ENCODE assay signal across 10 mouse cellular contexts in the genomic region with DNA sequence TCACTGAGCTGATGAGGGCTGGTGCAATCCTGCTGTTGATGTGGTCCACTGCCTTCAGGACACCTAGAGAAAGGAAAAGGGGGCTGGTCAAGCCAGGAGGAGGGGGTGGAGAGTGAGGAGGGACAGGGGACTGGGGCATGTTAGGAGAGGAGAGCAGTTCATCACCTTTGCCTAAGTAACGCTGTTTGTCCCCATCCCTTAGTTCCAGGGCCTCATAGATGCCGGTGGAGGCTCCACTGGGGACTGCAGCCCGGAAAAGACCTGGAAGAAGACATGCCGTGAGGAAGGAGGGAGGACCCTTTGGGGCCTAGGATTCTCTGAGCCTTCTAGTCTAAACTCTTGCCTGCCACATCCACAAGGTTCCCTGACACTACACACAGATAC. TPM values are rescaled to one million over a fixed set of nuclear protein-coding genes. Genes with fewer than 3 reads are reported as not detected.
DNase-seq lines count a peak whose midpoint lies in the region; ATAC-seq and TF ChIP-seq lines count a peak whose summit lies in the region.
"Had no signal": no experiment of that assay in that cellular context is flagged by ENCODE, and none has a peak within 500 bp of the region (broad histone marks: within the 10 kb centered on the region; RNA-seq: fewer than 3 reads in every experiment).

No protein-coding gene starts in this region.

- H3K4me2 ChIP-seq in heart, postnatal 0 days (ENCODE audit: low read depth, low read length): no peak overlapping the region
- peak overlapping the region; percentile 90; the same call in 1 of the 2 replicates for H3K4me2 ChIP-seq in forebrain, embryonic 15.5 days (replicated peaks)
- H3K4me2 ChIP-seq in midbrain, embryonic 13.5 days (replicated peaks): peak overlapping the region; percentile 67; the same call in 1 of the 2 replicates

- TF ChIP-seq EP300 in heart, postnatal 0 days (IDR thresholded peaks at IDR 0.05; ENCODE audit: low read depth): no peak

- DNase-seq in heart, postnatal 0 days (ENCODE audit: low spot score): peak; percentile 4
- no peak for DNase-seq in heart, adult 8-10 months (ENCODE audit: low spot score)
- no peak for DNase-seq in ES-E14 (ENCODE audit: low read depth, low spot score)
- DNase-seq in spleen, postnatal 14 days (ENCODE audit: low spot score in 2 of 2): no peak
- DNase-seq in layer of hippocampus, adult 18-20 months (ENCODE audit: low spot score in 2 of 2): no peak
- no peak for DNase-seq in urinary bladder, adult 18-20 months (ENCODE audit: low spot score in 2 of 2)

- TF ChIP-seq CTCF in heart, postnatal 0 days (IDR thresholded peaks at IDR 0.05; ENCODE audit: low read depth): no peak

- no peak for ATAC-seq in heart, postnatal 0 days (ENCODE audit: insufficient read depth, low read depth)
- no peak for ATAC-seq in forebrain, embryonic 15.5 days (replicated peaks)
- no peak for ATAC-seq in midbrain, embryonic 13.5 days

- peaks cover 7% of the 10 kb centered on the region; the same call in 1 of the 2 replicates for H3K4me1 ChIP-seq in heart, postnatal 0 days (ENCODE audit: control insufficient read depth, insufficient read depth)
- H3K4me1 ChIP-seq in ES-E14 (ENCODE audit: control insufficient read depth in 2 of 2, insufficient read depth in 2 of 2, low read length in 2 of 2, poor library complexity in 1 of 2): peaks cover 3 to 23% of the 10 kb centered on the region in 2 experiments
- H3K4me1 ChIP-seq in forebrain, embryonic 15.5 days: peaks cover 20% of the 10 kb centered on the region
- H3K4me1 ChIP-seq in midbrain, embryonic 13.5 days (replicated peaks): peaks cover 26% of the 10 kb centered on the region

- no peak overlapping the region for H3K9ac ChIP-seq in heart, postnatal 0 days (replicated peaks; ENCODE audit: low read depth, low read length)
- peak overlapping the region; percentile 15; the same call in 1 of the 2 replicates for H3K9ac ChIP-seq in ES-E14 (ENCODE audit: insufficient read depth, low read depth, low read length, poor library complexity, severe bottlenecking)
- H3K9ac ChIP-seq in forebrain, embryonic 15.5 days (replicated peaks): no peak overlapping the region
- peak overlapping the region; percentile 67; the same call in 1 of the 2 replicates for H3K9ac ChIP-seq in midbrain, embryonic 13.5 days (replicated peaks)
- H3K9ac ChIP-seq: heart, embryonic 15.5 days; liver, embryonic 14.5 days had no signal

- 0 out of 2 replicates have a peak, but pooled peaks cover 7% of the 10 kb centered on the region for H3K27me3 ChIP-seq in heart, postnatal 0 days (ENCODE audit: control insufficient read depth, insufficient read depth, low read length)
- no peaks in the 10 kb centered on the region for H3K27me3 ChIP-seq in forebrain, embryonic 15.5 days
- H3K27me3 ChIP-seq in midbrain, embryonic 13.5 days: peaks cover 5% of the 10 kb centered on the region; the same call in 1 of the 2 replicates

- H3K36me3 ChIP-seq in heart, postnatal 0 days (replicated peaks; ENCODE audit: control insufficient read depth, insufficient read depth, low read length): no peaks in the 10 kb centered on the region
- H3K36me3 ChIP-seq in ES-E14 (ENCODE audit: control insufficient read depth, insufficient read depth, low read length, poor library complexity, severe bottlenecking): no peaks in the 10 kb centered on the region
- H3K36me3 ChIP-seq in forebrain, embryonic 15.5 days: no peaks in the 10 kb centered on the region
- H3K36me3 ChIP-seq in midbrain, embryonic 13.5 days: no peaks in the 10 kb centered on the region
- H3K36me3 ChIP-seq: heart, embryonic 15.5 days had no signal

- no peaks in the 10 kb centered on the region for H3K9me3 ChIP-seq in heart, postnatal 0 days (replicated peaks; ENCODE audit: control insufficient read depth, low read length)
- H3K9me3 ChIP-seq in ES-E14 (ENCODE audit: control insufficient read depth, insufficient read depth, low read depth, low read length): no peaks in the 10 kb centered on the region
- H3K9me3 ChIP-seq in forebrain, embryonic 15.5 days: no peaks in the 10 kb centered on the region
- no peaks in the 10 kb centered on the region for H3K9me3 ChIP-seq in midbrain, embryonic 13.5 days
- H3K9me3 ChIP-seq: heart, embryonic 15.5 days had no signal

- 71% methylated on average over 4 of the region's 4 CpGs for WGBS in heart, postnatal 0 days
- WGBS in forebrain, embryonic 15.5 days: 30% methylated on average over 4 of the region's 4 CpGs
- 30% methylated on average over 4 of the region's 4 CpGs for WGBS in midbrain, embryonic 13.5 days

- in situ Hi-C loops in ES-E14 (cut with MboI; ENCODE audit: low sequenced_read_pairs in 2 of 2, unreplicated experiment in 2 of 2): no loop called here

- no peak overlapping the region for H3K4me3 ChIP-seq in heart, postnatal 0 days (ENCODE audit: low read depth, low read length)
- H3K4me3 ChIP-seq in ES-E14 (ENCODE audit: insufficient read depth in 1 of 2, low read depth in 1 of 2, low read length in 2 of 2, poor library complexity in 1 of 2, severe bottlenecking in 1 of 2): peak overlapping the region in 1 of 2 experiments; percentile 65; a peak in 3 of 4 replicates
- no peak overlapping the region for H3K4me3 ChIP-seq in forebrain, embryonic 15.5 days
- H3K4me3 ChIP-seq in midbrain, embryonic 13.5 days (replicated peaks): 0 out of 2 replicates have a peak overlapping the region, but pooled peaks have one; percentile 49
- H3K4me3 ChIP-seq: heart, embryonic 15.5 days had no signal

- H3K27ac ChIP-seq in heart, postnatal 0 days (ENCODE audit: low read depth): no peak overlapping the region
- H3K27ac ChIP-seq in ES-E14 (ENCODE audit: insufficient read depth, low read depth, low read length, poor library complexity, severe bottlenecking): no peak overlapping the region
- no peak overlapping the region for H3K27ac ChIP-seq in forebrain, embryonic 15.5 days (replicated peaks)
- H3K27ac ChIP-seq in midbrain, embryonic 13.5 days: no peak overlapping the region
- H3K27ac ChIP-seq: heart, embryonic 15.5 days; liver, embryonic 14.5 days had no signal

TF ChIP-seq in ES-E14, 5 proteins besides CTCF, POLR2A, EP300 and RAD21:
- TF ChIP-seq HCFC1 (IDR thresholded peaks at IDR 0.05; ENCODE audit: borderline replicate concordance, insufficient read depth, low read length): no peak
- TF ChIP-seq ZNF384 (IDR thresholded peaks at IDR 0.05; ENCODE audit: low read depth, low read length): no peak
- no peak for TF ChIP-seq ZC3H11A (IDR thresholded peaks at IDR 0.05; ENCODE audit: borderline replicate concordance, low read depth, low read length)
- no peak for TF ChIP-seq MAFK (IDR thresholded peaks at IDR 0.05; ENCODE audit: insufficient read depth, low read depth, low read length)
- no peak for TF ChIP-seq CHD2 (IDR thresholded peaks at IDR 0.05; ENCODE audit: low read depth, low read length)

RNA-seq across cellular contexts. Expression of a gene that starts 1.9 kb away (rescaled TPM):
- total RNA-seq in heart, postnatal 0 days (2014; rRNA removed; ENCODE audit: low replicate concordance): 1.7 and 4.1 TPM in 2 replicates
- 1.3 and 1.5 TPM in 2 replicates for polyA plus RNA-seq in heart, postnatal 0 days (2015; fragmentation: Nextera tagmentation; extraction: Ambion mirVana)
- 1 to 10 TPM; 3.2 to 6.1 (median 4.8) TPM for total RNA-seq in heart, adult 8-10 months (2022)
- 10.1 and 17.9 TPM in 2 replicates for total RNA-seq in ES-E14 (2012; rRNA removed)
- 40.1 and 44.2 TPM in 2 replicates for polyA plus RNA-seq in forebrain, embryonic 15.5 days (2015; fragmentation: Nextera tagmentation; extraction: Ambion mirVana)
- polyA plus RNA-seq in midbrain, embryonic 13.5 days (2015; fragmentation: Nextera tagmentation; extraction: Ambion mirVana): 27.5 and 29.7 TPM in 2 replicates
- 1,000 to 10,000 TPM; 1,059 TPM for total RNA-seq in layer of hippocampus, adult 18-20 months (2021)

RNA-seq across cellular contexts. Expression of a gene that starts 11.2 kb away (rescaled TPM):
- total RNA-seq in heart, postnatal 0 days (2014; rRNA removed; ENCODE audit: low replicate concordance): 7.8 and 8.5 TPM in 2 replicates
- 5.4 and 6.0 TPM in 2 replicates for polyA plus RNA-seq in heart, postnatal 0 days (2015; fragmentation: Nextera tagmentation; extraction: Ambion mirVana)
- total RNA-seq in heart, adult 8-10 months (2022): 10 to 100 TPM; 40.9 to 48.2 (median 45.2) TPM
- 4.7 and 8.9 TPM in 2 replicates for total RNA-seq in ES-E14 (2012; rRNA removed)
- polyA plus RNA-seq in forebrain, embryonic 15.5 days (2015; fragmentation: Nextera tagmentation; extraction: Ambion mirVana): 22.3 and 24.5 TPM in 2 replicates
- 21.5 and 25.4 TPM in 2 replicates for polyA plus RNA-seq in midbrain, embryonic 13.5 days (2015; fragmentation: Nextera tagmentation; extraction: Ambion mirVana)
- 100 to 1,000 TPM; 161 to 181 TPM for total RNA-seq in layer of hippocampus, adult 18-20 months (2021)

RNA-seq across cellular contexts. Expression of a gene that starts 11.7 kb away (rescaled TPM):
- total RNA-seq in heart, postnatal 0 days (2014; rRNA removed; ENCODE audit: low replicate concordance): not detected in 2 replicates
- not detected in 2 replicates for polyA plus RNA-seq in heart, postnatal 0 days (2015; fragmentation: Nextera tagmentation; extraction: Ambion mirVana)
- under 1 TPM in 1 of 4 experiments, not detected in 3; 0.41 TPM for total RNA-seq in heart, adult 8-10 months (2022)
- total RNA-seq in ES-E14 (2012; rRNA removed): 0.13 TPM in 1 of 2 replicates, not detected in the other
- polyA plus RNA-seq in forebrain, embryonic 15.5 days (2015; fragmentation: Nextera tagmentation; extraction: Ambion mirVana): not detected in 2 replicates
- polyA plus RNA-seq in midbrain, embryonic 13.5 days (2015; fragmentation: Nextera tagmentation; extraction: Ambion mirVana): not detected in 2 replicates
- not detected for total RNA-seq in layer of hippocampus, adult 18-20 months (2021)
- polyA plus RNA-seq: heart, embryonic 15.5 days; liver, embryonic 14.5 days had no signal

RNA-seq across cellular contexts. Expression of a gene that starts 12.0 kb away (rescaled TPM):
- total RNA-seq in heart, postnatal 0 days (2014; rRNA removed; ENCODE audit: low replicate concordance): not detected in 2 replicates
- polyA plus RNA-seq in heart, postnatal 0 days (2015; fragmentation: Nextera tagmentation; extraction: Ambion mirVana): 0.95 TPM in 1 of 2 replicates, not detected in the other
- 1 to 10 TPM in 1 of 4 experiments, under 1 TPM in 2, not detected in 1; 0.37 to 1.2 (median 0.41) TPM for total RNA-seq in heart, adult 8-10 months (2022)
- 0.37 TPM in 1 of 2 replicates, not detected in the other for total RNA-seq in ES-E14 (2012; rRNA removed)
- polyA plus RNA-seq in forebrain, embryonic 15.5 days (2015; fragmentation: Nextera tagmentation; extraction: Ambion mirVana): 3.7 and 4.8 TPM in 2 replicates
- polyA plus RNA-seq in midbrain, embryonic 13.5 days (2015; fragmentation: Nextera tagmentation; extraction: Ambion mirVana): 2.3 and 4.3 TPM in 2 replicates
- 1 to 10 TPM; 2.7 to 4.7 TPM for total RNA-seq in layer of hippocampus, adult 18-20 months (2021)

RNA-seq across cellular contexts. Expression of a gene that starts 26.4 kb away (rescaled TPM):
- 119 and 153 TPM in 2 replicates for total RNA-seq in heart, postnatal 0 days (2014; rRNA removed; ENCODE audit: low replicate concordance)
- 492 and 535 TPM in 2 replicates for polyA plus RNA-seq in heart, postnatal 0 days (2015; fragmentation: Nextera tagmentation; extraction: Ambion mirVana)
- total RNA-seq in heart, adult 8-10 months (2022): 100 to 1,000 TPM; 286 to 318 (median 310) TPM
- total RNA-seq in ES-E14 (2012; rRNA removed): 108 and 128 TPM in 2 replicates
- polyA plus RNA-seq in forebrain, embryonic 15.5 days (2015; fragmentation: Nextera tagmentation; extraction: Ambion mirVana): 652 and 676 TPM in 2 replicates
- polyA plus RNA-seq in midbrain, embryonic 13.5 days (2015; fragmentation: Nextera tagmentation; extraction: Ambion mirVana): 710 and 725 TPM in 2 replicates
- 100 to 1,000 TPM; 358 to 368 TPM for total RNA-seq in layer of hippocampus, adult 18-20 months (2021)

Comparison
In these comparisons a context has a peak if more than half of its experiments do, and no peak if none do; other contexts are left out.
1. H3K9ac ChIP-seq: peak in ES-E14 (single experiment) and midbrain, embryonic 13.5 days (single experiment); none in heart, postnatal 0 days (single experiment) and forebrain, embryonic 15.5 days (single experiment).
2. RNA of a gene that starts 1.9 kb away (total RNA-seq): 1,059 TPM in layer of hippocampus, adult 18-20 months; 10.1 to 17.9 TPM in ES-E14, 3.2 to 6.1 TPM in heart, adult 8-10 months and 1.7 to 4.1 TPM in heart, postnatal 0 days; every median in the first group is over 10 times any median in the second.